Mouse (Mus musculus) brown adipose tissue, adult 24 weeks (tissue): ENCODE measurements around the gene Gm17364. TPM values are rescaled to one million over a fixed set of nuclear protein-coding genes. Genes with fewer than 3 reads are reported as not detected.

Source experiments
- H3K27ac ChIP-seq: fragments of 200-500 bp; replicated peaks from 2 replicates; pipeline ENCODE4 v1.5.1; 2012; ENCODE audit warnings: low read depth, mild to moderate bottlenecking, low read length
- H3K4me1 ChIP-seq: fragments of 200-500 bp; 2 replicates; pipeline ENCODE4 v1.6.1; 2012; ENCODE audit warnings: low read length, mixed read lengths; ENCODE audit not compliant: control insufficient read depth, insufficient read depth, insufficient read length
- H3K4me3 ChIP-seq: fragments of 200-500 bp; 2 replicates; pipeline ENCODE4 v1.5.1; 2012; ENCODE audit warnings: low read depth, mild to moderate bottlenecking, low read length, moderate library complexity; ENCODE audit not compliant: insufficient read depth
- polyA plus RNA-seq: library from polyadenylated mRNA; stranded (reverse); fragments of >200 nt; gene quantifications from 2 replicates; pipeline ENCODE4 v1.2.4, GENCODE M21; 2012; ENCODE audit not compliant: missing spikeins, insufficient read depth, insufficient read length

Gene Gm17364
- polyA plus RNA-seq, 1 experiment = not detected

- Histone ChIP-seq H3K4me3 (no peak overlapping the region), H3K4me1 (no peaks in the 10 kb centered on the region), H3K27ac (no peak overlapping the region)
Observed at GRCm38 (mm10) chr13:41241557-41241956, 32.2 kb downstream of the Gm17364 start.

GRCm38 (mm10) chr13:41238805-41239130 lies 35.0 kb downstream of the Gm17364 start:
- H3K27ac ChIP-seq = no peak overlapping the region

GRCm38 (mm10) chr13:41238035-41238804 lies 35.6 kb downstream of the Gm17364 start:
- H3K27ac ChIP-seq = no peak overlapping the region
- H3K4me3 ChIP-seq = no peak overlapping the region
- H3K4me1 ChIP-seq = no peaks in the 10 kb centered on the region

More at GRCm38 (mm10) chr13:41238805-41239130, 35.0 kb downstream of the Gm17364 start:
- Histone ChIP-seq H3K4me1 (no peaks in the 10 kb centered on the region), H3K4me3 (no peak overlapping the region)

GRCm38 (mm10) chr13:41235845-41236741 lies 37.7 kb downstream of the Gm17364 start:
- H3K27ac ChIP-seq = no peak overlapping the region

GRCm38 (mm10) chr13:41235181-41235580 lies 38.6 kb downstream of the Gm17364 start:
- no peak overlapping the region for H3K4me3 ChIP-seq
- H3K27ac ChIP-seq = no peak overlapping the region

More at GRCm38 (mm10) chr13:41235845-41236741, 37.7 kb downstream of the Gm17364 start:
- Histone ChIP-seq H3K4me1 (no peaks in the 10 kb centered on the region), H3K4me3 (no peak overlapping the region)

GRCm38 (mm10) chr13:41233241-41233640 lies 40.5 kb downstream of the Gm17364 start:
- no peaks in the 10 kb centered on the region for H3K4me1 ChIP-seq
- no peak overlapping the region for H3K4me3 ChIP-seq
- H3K27ac ChIP-seq = no peak overlapping the region

More at GRCm38 (mm10) chr13:41235181-41235580, 38.6 kb downstream of the Gm17364 start:
- no peaks in the 10 kb centered on the region for H3K4me1 ChIP-seq

GRCm38 (mm10) chr13:41232209-41232608 lies 41.6 kb downstream of the Gm17364 start:
- Histone ChIP-seq H3K27ac (no peak overlapping the region), H3K4me1 (no peaks in the 10 kb centered on the region), H3K4me3 (no peak overlapping the region)

- H3K4me1 ChIP-seq = no peaks in the 10 kb centered on the region
- no peak overlapping the region for H3K4me3 ChIP-seq
- H3K27ac ChIP-seq = no peak overlapping the region
Observed at GRCm38 (mm10) chr13:41231389-41231983, 42.3 kb downstream of the Gm17364 start.

GRCm38 (mm10) chr13:41230256-41230655 lies 43.5 kb downstream of the Gm17364 start:
- H3K4me3 ChIP-seq = no peak overlapping the region
- H3K27ac ChIP-seq = no peak overlapping the region

GRCm38 (mm10) chr13:41228060-41228459 lies 45.7 kb downstream of the Gm17364 start:
- no peaks in the 10 kb centered on the region for H3K4me1 ChIP-seq
- no peak overlapping the region for H3K27ac ChIP-seq
- no peak overlapping the region for H3K4me3 ChIP-seq

More at GRCm38 (mm10) chr13:41230256-41230655, 43.5 kb downstream of the Gm17364 start:
- H3K4me1 ChIP-seq = no peaks in the 10 kb centered on the region

GRCm38 (mm10) chr13:41226513-41226912 lies 47.3 kb downstream of the Gm17364 start:
- Histone ChIP-seq H3K27ac (no peak overlapping the region), H3K4me3 (no peak overlapping the region), H3K4me1 (no peaks in the 10 kb centered on the region)

Other genes starting within 250 kb of the Gm17364 start
- gene Mak, start 194.3 kb downstream of the Gm17364 start, polyA plus RNA-seq = not detected in 2 replicates
- gene Gcm2, start 162.9 kb downstream of the Gm17364 start, polyA plus RNA-seq = not detected in 2 replicates
- not detected in 2 replicates for gene Sycp2l, start 159.7 kb downstream of the Gm17364 start, polyA plus RNA-seq
- not detected in 2 replicates for gene Elovl2, start 53.6 kb downstream of the Gm17364 start, polyA plus RNA-seq
- 6.3 and 7.3 TPM in 2 replicates for gene Smim13, start 24.1 kb downstream of the Gm17364 start, polyA plus RNA-seq
- 4.9 and 7.5 TPM in 2 replicates for gene Nedd9, start 213.4 kb upstream of the Gm17364 start, polyA plus RNA-seq